Mouse (Mus musculus) urinary bladder, postnatal 14 days (tissue): ENCODE data around the gene Slc13a5.

ENCODE experiments used
- DNase-seq: peaks from one replicate; pipeline ENCODE4 v3.0.0; 2021; ENCODE audit warnings: low spot score

Gene Slc13a5

DNA sequence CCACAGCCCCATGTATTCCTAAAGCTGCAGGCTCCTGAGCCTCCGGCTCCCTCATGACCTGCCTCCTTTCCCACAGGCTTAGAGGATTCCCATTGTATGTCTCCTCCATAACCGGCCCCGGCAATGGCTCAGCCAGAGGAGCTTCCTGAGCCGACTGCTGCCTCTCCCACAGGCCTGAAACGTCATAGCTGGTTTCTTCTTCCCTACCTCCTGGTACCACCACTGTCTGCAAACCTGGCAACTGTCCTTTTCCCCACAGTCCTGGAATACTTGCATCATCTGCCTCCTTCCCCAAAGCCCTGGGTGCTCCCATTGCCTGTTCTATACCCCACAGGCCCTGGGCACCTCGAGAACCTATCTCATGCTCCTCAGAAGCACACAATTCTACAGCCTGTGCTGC lies 61.8 kb downstream of the Slc13a5 start:
- DNase-seq: no peak

DNA sequence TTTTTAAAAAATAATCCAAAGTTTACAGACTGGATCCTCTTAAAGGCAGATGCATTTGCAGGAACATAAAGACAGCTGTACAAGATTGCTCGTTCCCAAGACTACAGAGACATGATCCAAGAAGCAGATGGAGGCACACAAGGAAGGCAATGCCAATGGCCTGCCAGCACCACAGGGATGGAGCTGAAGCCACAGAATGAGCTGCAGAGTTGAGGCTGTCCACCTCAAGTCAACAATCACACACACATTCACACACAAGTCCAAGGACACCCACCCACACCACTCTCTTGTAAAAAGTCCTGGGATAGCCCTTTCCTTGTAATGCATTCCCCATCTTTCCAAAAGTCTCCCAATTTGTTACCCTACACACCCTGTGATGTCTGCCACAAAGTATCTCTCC lies 63.6 kb downstream of the Slc13a5 start:
- DNase-seq: no peak

DNA sequence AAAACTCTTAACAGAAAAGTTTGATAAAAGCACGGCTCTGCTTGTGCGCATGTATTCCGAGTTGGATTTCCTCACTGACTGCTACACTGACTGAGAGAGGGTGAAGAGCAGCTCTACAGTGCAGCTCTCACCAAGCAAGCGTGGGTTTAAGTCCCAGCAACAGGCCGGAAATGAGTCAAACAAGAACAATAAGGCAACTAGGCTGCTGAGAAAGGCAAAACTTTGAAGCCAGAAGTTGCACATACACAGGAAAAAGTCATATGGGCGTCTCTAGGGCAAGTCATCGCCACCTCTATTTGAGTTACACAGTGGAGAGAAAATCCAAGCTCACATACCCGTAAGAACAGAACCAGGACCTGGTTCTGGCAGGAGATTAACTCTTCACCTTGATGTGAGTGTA lies 70.5 kb downstream of the Slc13a5 start:
- no peak for DNase-seq

DNA sequence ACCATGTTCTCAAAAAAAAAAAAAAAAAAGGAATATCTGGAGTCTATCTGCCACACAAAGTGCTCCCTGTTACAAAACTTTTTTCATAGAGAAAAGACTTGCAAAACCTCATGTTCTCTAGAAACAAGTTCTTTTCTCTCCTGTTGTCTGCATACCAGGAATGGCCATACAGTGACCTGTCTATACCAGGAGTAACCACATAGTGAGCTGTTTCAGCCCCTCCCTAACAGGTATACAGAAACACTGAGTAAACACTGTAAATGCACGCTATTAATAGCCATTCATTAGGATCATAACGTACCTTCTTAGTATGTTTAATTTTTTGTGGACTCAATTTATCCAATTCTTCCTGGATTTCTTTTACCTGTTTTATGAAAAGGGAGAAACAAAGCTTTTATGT lies 72.8 kb downstream of the Slc13a5 start:
- no peak for DNase-seq
